Mouse (Mus musculus) heart, embryonic 13.5 days (tissue): ENCODE results near the gene Zcchc7. TPM values are rescaled to one million over a fixed set of nuclear protein-coding genes. Genes with fewer than 3 reads are reported as not detected.

Experiments
- microRNA-seq: library from miRNA; unstranded; fragments of <30 nt; microRNA quantifications from one replicate; pipeline ENCODE4, GENCODE M21; 2016
- polyA plus RNA-seq: library from polyadenylated mRNA; unstranded; fragments of >200 nt; fragmentation: Nextera tagmentation; extraction: Ambion mirVana; gene quantifications from 2 replicates; pipeline ENCODE4 v1.2.1, GENCODE M21; 2015

The Zcchc7 gene
- polyA plus RNA-seq, 1 experiment from 2014 or later: 15.5 TPM

Small RNA genes within 50 kb of the gene (microRNA-seq; reads per million reads assigned to microRNA genes)
- gene Gm22639: not detected

Other genes starting within 250 kb of the Zcchc7 start
- gene Pax5, start 45.4 kb upstream of the Zcchc7 start, polyA plus RNA-seq: 0.07 TPM in 1 of 2 replicates, not detected in the other
- gene Grhpr, start 225.5 kb downstream of the Zcchc7 start, polyA plus RNA-seq: 84.9 and 99.1 TPM in 2 replicates